Mouse (Mus musculus): ENCODE results near the gene 3110082J24Rik.

3110082J24Rik gene

DNA sequence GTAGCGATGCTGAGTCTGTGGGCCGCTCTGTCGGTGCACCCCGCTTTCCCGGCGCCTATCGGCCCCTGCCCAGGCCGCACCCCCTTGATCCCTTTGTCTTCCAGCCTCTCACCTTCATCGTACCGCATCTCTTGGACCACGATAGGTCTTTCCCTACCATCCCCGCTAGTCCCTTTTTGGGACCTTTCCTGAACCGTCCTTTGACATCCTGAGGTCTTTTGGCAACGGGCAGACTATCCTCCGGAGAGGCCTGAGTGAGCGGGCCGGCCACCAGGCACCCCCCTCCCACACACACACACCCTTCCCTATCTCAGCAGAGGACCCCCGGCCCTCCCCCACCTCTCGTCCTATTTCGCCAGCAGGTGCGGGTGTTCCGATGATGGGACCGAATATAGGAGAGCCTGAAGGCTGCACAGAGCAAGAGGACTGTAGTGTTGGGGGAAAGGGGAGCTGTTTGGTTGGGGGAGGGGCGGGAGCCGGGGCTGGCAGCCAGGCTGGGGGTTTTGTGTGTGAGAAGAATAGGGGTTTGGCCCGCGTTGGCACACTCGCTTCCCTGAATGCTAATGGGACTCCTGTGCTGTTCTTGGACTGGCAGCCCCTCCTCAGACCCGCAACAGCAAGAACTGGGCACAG, at the start of gene 3110082J24Rik:
3110082J24Rik (minus strand) TSS at position 419 of the 633 bp plus-strand sequence.
- peak; percentile 38; the same call in 1 of the 2 replicates for ATAC-seq (ENCODE audit: low TSS enrichment)

DNA sequence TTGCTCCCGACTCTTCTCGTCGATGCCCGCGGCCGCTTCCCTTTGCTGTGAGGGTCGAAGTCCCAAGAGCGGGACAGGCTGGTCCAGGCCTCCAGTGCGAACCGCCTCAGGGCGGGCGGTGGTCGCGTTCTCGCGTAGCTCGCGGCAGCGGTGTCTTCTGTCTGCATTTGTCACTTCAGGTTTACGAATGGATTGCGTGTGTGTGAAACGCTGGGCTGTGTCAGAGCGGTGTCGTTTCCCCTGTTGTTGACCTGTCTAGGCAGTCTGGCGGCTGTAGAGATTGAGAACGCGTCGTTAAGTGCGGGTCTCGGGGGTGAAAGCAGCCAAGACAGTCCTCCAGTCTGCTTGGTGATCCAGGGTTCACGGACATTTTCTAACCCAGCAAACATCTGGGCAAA, 49.5 kb upstream of the 3110082J24Rik start:
- peak; percentile 26 for ATAC-seq (ENCODE audit: low TSS enrichment)

DNA sequence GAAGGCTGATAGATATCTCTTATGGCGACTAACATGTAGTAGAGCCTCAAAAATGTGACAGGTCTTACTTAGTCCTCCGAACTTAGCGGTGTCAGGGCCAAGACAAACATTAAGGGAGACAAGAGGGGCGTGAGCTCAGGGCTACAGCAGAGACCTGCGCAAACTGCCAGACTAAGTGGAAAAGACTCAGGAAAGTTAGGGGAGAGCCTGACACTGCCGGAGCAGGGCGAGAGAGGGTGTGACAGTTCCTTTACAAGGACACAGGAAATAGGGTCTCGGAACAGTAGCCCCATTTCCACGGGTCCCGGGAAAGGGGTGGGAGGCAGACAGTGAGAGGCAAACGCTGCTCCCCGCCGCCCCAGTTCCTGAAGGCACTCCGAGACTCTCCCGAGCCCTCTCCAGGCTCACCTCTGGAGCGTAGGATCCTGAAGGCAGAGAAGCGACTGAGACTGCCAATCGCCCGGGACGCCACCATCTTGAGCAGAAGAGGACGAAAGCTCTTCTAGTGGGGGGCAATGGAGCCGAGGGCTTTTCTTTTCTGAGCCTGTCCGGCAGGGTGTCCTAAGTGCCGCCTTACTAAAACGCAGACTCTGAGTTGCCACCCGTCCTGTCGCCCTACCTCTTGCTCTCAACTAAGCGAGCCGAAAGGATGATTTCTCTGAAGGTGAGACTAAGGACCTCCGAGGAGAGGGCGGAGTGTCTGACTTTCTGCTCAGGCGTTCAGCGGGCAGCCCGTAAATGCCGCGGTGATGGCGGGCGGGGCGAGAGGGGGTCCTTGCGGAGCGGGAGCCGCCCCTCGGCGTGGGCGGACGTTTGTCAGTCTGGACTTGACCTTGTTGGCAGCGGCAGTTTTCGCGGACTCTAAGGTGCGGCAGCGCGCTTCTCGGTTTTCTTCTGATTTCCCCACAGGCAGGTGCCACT, 48.8 kb upstream of the 3110082J24Rik start, which contains the start of the genes Hadha and Hadhb:
Hadha (minus strand) TSS at position 689 of the 921 bp plus-strand sequence.
Hadhb (plus strand) TSS at position 775 of the 921 bp plus-strand sequence.
- ATAC-seq (ENCODE audit: low TSS enrichment): peak; percentile 93

GRCm38 (mm10) chr5:30154013-30154412, 48.1 kb upstream of the 3110082J24Rik start:
- ATAC-seq (ENCODE audit: low TSS enrichment): no peak

DNA sequence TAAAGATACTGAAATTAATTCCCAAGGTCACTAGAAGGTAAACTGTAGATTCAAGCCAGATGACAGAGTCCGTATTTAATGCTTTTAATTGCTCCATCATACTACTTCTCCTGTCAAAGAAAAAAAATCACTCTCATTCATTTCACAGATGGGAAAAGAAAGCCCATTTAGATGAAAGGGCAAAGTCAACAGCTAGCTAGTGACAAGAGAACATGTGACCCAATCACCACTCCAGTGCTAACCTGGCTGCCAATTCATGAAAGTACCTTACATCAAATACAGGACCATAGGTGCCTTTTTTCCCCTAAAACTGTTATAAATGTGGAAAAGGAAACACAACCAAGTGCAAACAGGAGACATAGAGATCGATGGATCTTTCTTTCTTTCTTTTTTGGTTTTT, 47.3 kb upstream of the 3110082J24Rik start:
- ATAC-seq (ENCODE audit: low TSS enrichment): no peak

DNA sequence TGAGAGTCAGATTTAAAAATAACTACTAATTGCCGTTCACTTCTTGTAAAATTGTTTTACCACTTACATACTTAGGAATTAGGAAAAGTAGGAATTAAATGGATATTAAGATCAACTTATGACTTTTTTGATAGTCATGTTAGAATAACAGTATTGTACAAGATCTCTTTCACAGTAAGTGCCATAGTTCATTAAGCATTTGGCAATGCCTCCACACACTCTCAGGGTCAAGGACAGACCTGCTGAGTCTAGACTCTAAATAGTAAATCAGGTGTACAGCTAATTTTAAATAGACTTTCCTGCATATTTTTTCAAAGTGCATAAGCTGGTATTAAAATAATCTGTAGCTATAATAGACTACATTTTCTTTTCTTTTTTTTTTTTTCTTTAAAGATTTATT, 46.5 kb upstream of the 3110082J24Rik start:
- ATAC-seq (ENCODE audit: low TSS enrichment): no peak

GRCm38 (mm10) chr5:30152007-30152406, 46.1 kb upstream of the 3110082J24Rik start:
- no peak for ATAC-seq (ENCODE audit: low TSS enrichment)

DNA sequence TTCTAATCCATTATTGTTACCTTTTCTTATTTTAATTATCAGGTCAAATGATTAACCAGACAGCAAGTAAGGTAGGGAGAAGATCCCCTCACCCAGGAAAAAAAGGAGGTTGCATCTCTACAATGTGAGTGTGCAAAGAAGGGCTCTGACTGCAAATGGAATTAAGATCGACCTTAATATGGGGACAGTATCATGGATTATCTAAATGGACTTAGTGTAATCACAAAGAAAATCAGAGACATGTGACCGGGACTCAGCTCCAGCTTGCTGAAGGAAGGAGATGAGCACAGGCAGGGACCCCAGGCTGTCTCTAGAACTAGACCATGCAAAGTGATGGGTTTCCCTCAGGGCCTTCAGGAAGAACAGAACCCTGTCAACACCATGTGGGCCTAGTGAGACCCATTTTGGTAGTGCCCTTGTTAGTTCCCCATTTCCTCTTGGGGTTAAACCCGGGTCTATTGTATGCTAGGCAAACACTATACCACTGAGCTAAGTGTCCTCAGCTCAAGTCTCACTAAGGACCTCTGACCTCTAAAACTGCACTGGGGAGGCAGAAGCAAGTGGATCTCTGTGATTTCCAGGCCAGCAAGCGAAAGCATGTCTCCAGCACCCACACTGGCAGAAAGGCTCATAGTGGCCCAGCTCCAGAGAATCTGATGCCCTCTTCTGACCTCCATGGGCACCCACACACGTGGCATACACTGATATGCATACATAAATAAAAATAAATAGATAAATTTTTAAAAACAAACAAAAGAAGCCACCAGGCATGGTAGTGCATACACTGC, 42.4 kb upstream of the 3110082J24Rik start:
- no peak for ATAC-seq (ENCODE audit: low TSS enrichment)

- no peak for ATAC-seq (ENCODE audit: low TSS enrichment)
Observed at GRCm38 (mm10) chr5:30146526-30146925, 40.6 kb upstream of the 3110082J24Rik start.

GRCm38 (mm10) chr5:30138193-30138592, 32.3 kb upstream of the 3110082J24Rik start:
- no peak for ATAC-seq (ENCODE audit: low TSS enrichment)

GRCm38 (mm10) chr5:30137271-30137670, 31.4 kb upstream of the 3110082J24Rik start:
- ATAC-seq (ENCODE audit: low TSS enrichment): no peak

DNA sequence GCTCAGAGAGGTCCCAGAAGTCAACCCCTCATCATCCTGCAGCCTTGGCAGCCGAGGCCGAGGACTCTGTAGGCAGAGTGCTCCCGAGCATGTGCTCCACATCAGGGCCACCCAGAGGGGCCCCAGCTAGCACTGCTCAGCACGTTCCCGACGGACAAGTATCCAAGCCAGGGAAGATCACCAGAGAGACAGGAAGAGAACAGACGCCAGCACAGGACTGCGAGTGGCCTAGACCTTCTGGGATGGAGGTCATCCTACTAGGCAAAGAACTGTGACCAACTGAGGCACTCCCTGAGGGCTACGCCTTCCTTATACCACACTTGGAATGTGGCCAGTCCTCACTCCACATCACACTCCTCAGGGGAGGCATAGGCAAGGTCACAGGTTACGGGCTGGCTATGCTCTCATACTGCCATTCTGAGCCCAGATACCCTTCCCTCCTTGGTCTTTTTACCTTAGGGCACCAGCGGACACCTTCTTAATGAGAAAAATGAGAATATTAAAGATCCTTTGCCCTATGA, 29.9 kb upstream of the 3110082J24Rik start:
- no peak for ATAC-seq (ENCODE audit: low TSS enrichment)

- no peak for ATAC-seq (ENCODE audit: low TSS enrichment)
Observed at GRCm38 (mm10) chr5:30132173-30132572, 26.3 kb upstream of the 3110082J24Rik start.

DNA sequence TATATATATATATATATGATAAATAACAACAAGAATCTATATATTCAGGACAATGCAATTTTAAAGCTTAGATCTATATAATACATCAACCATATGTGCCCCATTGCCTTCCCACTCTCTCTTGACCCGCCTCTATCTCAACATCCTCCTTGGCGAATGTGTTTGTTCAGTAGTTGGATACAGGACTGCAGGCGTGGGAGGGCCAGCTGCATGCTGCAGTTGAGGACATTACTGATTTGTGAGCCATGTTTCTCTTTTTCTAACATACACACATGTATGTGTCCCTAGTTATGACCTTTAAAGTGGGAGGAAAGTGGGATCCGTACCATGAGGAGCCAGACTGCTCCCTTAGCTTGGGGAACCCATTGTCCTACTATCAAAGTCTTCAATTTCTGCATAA, 25.4 kb upstream of the 3110082J24Rik start:
- ATAC-seq (ENCODE audit: low TSS enrichment): no peak

- ATAC-seq (ENCODE audit: low TSS enrichment): no peak
Observed at GRCm38 (mm10) chr5:30128680-30129079, 22.8 kb upstream of the 3110082J24Rik start.

DNA sequence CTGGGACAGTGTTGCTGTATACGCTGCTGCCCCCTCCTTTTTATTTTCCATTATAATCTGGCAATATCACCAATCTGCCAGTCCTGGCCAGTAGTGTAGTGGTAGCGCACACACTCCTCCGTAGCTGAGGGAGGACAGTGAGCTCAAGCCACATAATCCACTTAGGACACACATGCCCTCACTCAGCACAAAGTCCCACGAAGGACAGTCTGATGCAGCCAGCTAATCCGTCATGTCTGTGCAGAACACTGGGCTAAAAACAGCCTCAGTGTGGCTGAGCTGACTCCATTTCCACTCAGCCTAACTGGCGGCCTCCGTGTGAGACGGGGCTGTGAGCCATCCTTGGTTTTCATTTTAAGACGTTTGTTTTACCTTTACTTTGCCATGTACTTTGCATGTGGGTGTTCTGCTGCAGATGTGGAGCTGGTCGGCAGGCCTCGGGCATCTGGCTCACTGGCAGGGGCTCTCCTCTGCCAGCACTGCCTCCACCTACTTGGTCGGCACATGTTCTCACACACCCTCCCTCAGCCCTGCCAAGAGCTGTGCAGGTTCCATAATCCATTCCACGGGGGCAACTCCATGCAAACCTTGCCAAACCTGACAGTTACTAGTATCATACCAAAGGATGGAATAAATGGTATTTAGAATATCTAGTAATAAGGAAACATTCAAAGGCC, 22.2 kb upstream of the 3110082J24Rik start:
- ATAC-seq (ENCODE audit: low TSS enrichment): peak; percentile 77

GRCm38 (mm10) chr5:30126756-30127155, 20.9 kb upstream of the 3110082J24Rik start:
- no peak for ATAC-seq (ENCODE audit: low TSS enrichment)

DNA sequence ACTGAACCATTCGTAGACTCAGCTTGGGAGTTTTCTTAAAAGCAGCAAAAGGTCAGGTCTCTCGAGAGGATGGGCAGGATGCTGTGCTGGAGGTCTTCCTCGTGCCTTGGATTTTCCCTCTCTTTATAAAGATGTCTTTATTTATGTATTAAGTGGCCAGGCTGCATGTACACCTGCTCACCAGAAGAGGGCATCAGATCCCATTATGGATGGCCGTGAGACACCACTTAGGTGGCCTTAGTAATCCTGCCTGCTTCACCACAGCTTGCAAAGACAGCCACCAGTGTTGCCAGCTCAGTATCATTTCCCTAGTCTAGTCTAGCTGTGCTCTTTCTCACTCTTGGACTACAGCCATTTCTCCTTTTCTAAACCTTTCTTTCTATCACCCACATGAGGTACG, 19.7 kb upstream of the 3110082J24Rik start:
- ATAC-seq (ENCODE audit: low TSS enrichment): no peak

- ATAC-seq (ENCODE audit: low TSS enrichment): no peak
Observed at GRCm38 (mm10) chr5:30122481-30122880, 16.6 kb upstream of the 3110082J24Rik start.

DNA sequence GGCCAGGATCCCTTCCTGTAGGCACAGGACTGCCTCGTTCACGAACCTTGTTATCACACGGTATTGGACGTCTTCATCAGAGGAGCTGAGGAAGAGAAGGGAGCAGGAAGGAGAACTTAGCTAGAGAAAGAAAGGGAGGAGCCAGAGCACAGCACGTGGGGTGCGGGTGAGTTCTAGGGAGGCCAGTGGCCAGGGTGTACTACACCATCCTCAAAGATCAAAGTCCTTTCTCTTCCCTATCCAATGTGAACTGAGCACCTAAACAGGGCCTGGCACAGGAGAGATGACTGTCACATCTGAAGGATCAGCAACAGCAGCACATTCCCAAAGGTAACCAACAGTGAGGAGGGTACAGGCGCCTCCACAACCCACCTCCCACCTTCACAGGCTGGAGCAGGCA, 14.2 kb upstream of the 3110082J24Rik start:
- ATAC-seq (ENCODE audit: low TSS enrichment): no peak

- ATAC-seq (ENCODE audit: low TSS enrichment): no peak
Observed at GRCm38 (mm10) chr5:30119163-30119562, 13.3 kb upstream of the 3110082J24Rik start.

Data from frontal cortex, adult (tissue).